Mouse (Mus musculus) hindbrain, embryonic 12.5 days (tissue): ENCODE measurements at regions not wholly inside any gene's neighbourhood (a gene's known extent, or its start where the extent isn't known, plus 50 kb on each side); places are given as distances from the start of the nearest gene placed in this dataset.

Experiments used
- ATAC-seq: fragments of 200-750 bp; cut with Nextera tagmentation; 2 replicates; pipeline ENCODE4 v1.8.0; 2017; ENCODE audit warnings: moderate TSS enrichment; ENCODE audit not compliant: low FRiP score
- H3K27ac ChIP-seq: fragments of 300-500 bp; sonication (generic); 2 replicates; pipeline ENCODE4 v1.5.1; 2016; ENCODE audit warnings: mild to moderate bottlenecking
- H3K27me3 ChIP-seq: fragments of 300-500 bp; sonication (generic); 2 replicates; pipeline ENCODE4 v1.6.1; 2016; ENCODE audit warnings: mild to moderate bottlenecking
- H3K36me3 ChIP-seq: fragments of 300-500 bp; sonication (generic); 2 replicates; pipeline ENCODE4 v1.6.1; 2016; ENCODE audit warnings: mild to moderate bottlenecking
- H3K4me1 ChIP-seq: fragments of 300-500 bp; sonication (generic); 2 replicates; pipeline ENCODE4 v1.6.1; 2016
- H3K4me2 ChIP-seq: fragments of 300-500 bp; sonication (generic); replicated peaks from 2 replicates; pipeline ENCODE4 v1.6.1; 2016; ENCODE audit warnings: mild to moderate bottlenecking
- H3K4me3 ChIP-seq: fragments of 300-500 bp; sonication (generic); 2 replicates; pipeline ENCODE4 v1.5.1; 2016; ENCODE audit warnings: mild to moderate bottlenecking
- H3K9ac ChIP-seq: fragments of 300-500 bp; sonication (generic); 2 replicates; pipeline ENCODE4 v1.6.1; 2016; ENCODE audit warnings: mild to moderate bottlenecking, moderate library complexity
- H3K9me3 ChIP-seq: fragments of 300-500 bp; sonication (generic); replicated peaks from 2 replicates; pipeline ENCODE4 v1.6.1; 2016; ENCODE audit warnings: mild to moderate bottlenecking
- WGBS: fragments of 180-500 bp; shearing (Covaris S2); methylation state at CpG from one replicate; pipeline ENCODE4 v1.1.7; 2016; 5-methylcytosine and 5-hydroxymethylcytosine counted together

DNA sequence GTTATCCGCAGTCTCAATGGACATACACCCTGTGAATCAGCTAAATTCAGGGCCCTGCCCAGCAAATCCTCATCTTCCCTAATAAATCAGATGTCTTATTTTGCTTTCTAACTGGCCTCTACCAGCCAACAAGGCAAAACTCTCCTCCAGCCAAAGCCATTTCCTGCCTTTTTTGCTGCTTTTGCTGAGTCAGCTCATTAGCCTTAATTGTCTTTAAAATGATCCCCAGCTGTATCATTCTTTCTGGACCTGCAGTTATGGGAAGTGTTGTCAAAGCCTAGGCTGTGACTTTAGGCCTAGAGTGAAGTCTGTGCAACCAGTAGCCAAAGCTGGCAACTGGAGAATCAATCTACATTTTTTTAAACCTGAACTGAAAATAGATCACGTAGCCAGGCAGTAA is 81.4 kb downstream of the Mtpn start:
- no peak overlapping the region for H3K9ac ChIP-seq
- H3K4me1 ChIP-seq, result no peaks in the 10 kb centered on the region
- no peak overlapping the region for H3K27ac ChIP-seq
- no peaks in the 10 kb centered on the region for H3K27me3 ChIP-seq
- 0 out of 2 replicates have a peak, but pooled peaks cover 3% of the 10 kb centered on the region for H3K9me3 ChIP-seq
- no peaks in the 10 kb centered on the region for H3K36me3 ChIP-seq
- no peak overlapping the region for H3K4me2 ChIP-seq
- no peak for ATAC-seq
- WGBS, result 96% methylated on average over 2 of the region's 2 CpGs
- H3K4me3 ChIP-seq, result no peak overlapping the region

GRCm38 (mm10) chr6:35445007-35445406 is 94.7 kb downstream of the Mtpn start:
- H3K27me3 ChIP-seq, result no peaks in the 10 kb centered on the region
- H3K36me3 ChIP-seq, result no peaks in the 10 kb centered on the region
- H3K4me1 ChIP-seq, result no peaks in the 10 kb centered on the region
- H3K4me3 ChIP-seq, result no peak overlapping the region
- no peak overlapping the region for H3K4me2 ChIP-seq
- no peak overlapping the region for H3K27ac ChIP-seq
- H3K9ac ChIP-seq, result no peak overlapping the region
- ATAC-seq, result no peak
- no peaks in the 10 kb centered on the region for H3K9me3 ChIP-seq
- 88% methylated on average over 1 of the region's 1 CpGs for WGBS

GRCm38 (mm10) chr6:35426301-35426700 is 100.4 kb upstream of the Fam180a start:
- Histone ChIP-seq H3K9me3 (no peaks in the 10 kb centered on the region), H3K27ac (no peak overlapping the region), H3K4me2 (no peak overlapping the region), H3K27me3 (no peaks in the 10 kb centered on the region), H3K36me3 (no peaks in the 10 kb centered on the region), H3K4me1 (no peaks in the 10 kb centered on the region), H3K4me3 (no peak overlapping the region), H3K9ac (no peak overlapping the region)
- 62% methylated on average over 3 of the region's 3 CpGs for WGBS
- no peak for ATAC-seq

DNA sequence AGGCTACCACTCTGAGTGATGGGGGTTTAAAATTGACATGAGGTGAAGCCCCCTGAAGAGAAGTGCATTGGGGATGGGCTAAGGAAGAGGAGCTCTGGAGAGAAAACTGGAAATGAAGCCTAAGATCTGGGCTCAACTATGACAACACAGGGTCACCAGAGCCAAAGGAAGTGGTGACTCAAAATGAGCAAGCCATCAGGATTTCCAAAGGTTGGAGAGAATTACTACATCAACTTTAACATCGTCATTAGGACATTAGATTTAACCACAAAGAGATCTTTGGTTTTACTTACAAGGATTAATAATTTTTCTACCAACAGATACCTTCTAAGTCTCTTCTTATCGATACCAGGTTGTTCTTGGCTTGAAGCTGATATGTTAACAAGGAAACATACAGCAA is 98.6 kb upstream of the Fam180a start:
- WGBS, result 88% methylated on average over 2 of the region's 2 CpGs
- H3K36me3 ChIP-seq, result no peaks in the 10 kb centered on the region
- no peak overlapping the region for H3K4me3 ChIP-seq
- no peaks in the 10 kb centered on the region for H3K27me3 ChIP-seq
- no peak for ATAC-seq
- H3K4me1 ChIP-seq, result no peaks in the 10 kb centered on the region
- 0 out of 2 replicates have a peak, but pooled peaks cover 5% of the 10 kb centered on the region for H3K9me3 ChIP-seq
- no peak overlapping the region for H3K27ac ChIP-seq
- no peak overlapping the region for H3K9ac ChIP-seq
- no peak overlapping the region for H3K4me2 ChIP-seq

GRCm38 (mm10) chr6:35420924-35421323 is 95.0 kb upstream of the Fam180a start:
- Histone ChIP-seq H3K9ac (no peak overlapping the region), H3K9me3 (0 out of 2 replicates have a peak, but pooled peaks cover 5% of the 10 kb centered on the region), H3K27ac (no peak overlapping the region), H3K4me3 (no peak overlapping the region), H3K4me2 (no peak overlapping the region), H3K36me3 (no peaks in the 10 kb centered on the region), H3K27me3 (no peaks in the 10 kb centered on the region), H3K4me1 (no peaks in the 10 kb centered on the region)
- WGBS, result 83% methylated on average over 7 of the region's 7 CpGs
- no peak for ATAC-seq

DNA sequence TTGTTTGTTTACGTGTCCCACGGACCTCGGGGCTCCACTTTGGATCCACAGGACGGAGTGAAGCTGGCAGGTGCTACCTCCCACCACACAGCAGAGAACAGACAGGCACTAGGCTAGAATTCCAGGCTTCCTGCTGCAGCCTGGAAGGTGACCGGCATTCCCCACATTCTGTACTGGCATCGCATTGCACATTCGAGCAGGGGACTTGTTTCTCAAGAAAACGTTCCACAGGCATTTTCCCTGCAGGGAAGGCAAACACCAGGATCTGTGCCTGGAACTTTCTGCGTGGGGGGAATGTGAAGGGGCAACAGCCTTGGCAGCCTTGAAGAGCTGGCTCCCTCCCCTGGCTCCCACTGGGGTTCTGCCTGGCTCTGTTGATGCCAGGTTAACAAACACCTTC is 79.1 kb upstream of the Fam180a start:
- ATAC-seq, result no peak
- H3K4me3 ChIP-seq, result no peak overlapping the region
- WGBS, result 73% methylated on average over 9 of the region's 9 CpGs
- H3K4me1 ChIP-seq, result no peaks in the 10 kb centered on the region
- H3K36me3 ChIP-seq, result no peaks in the 10 kb centered on the region
- no peak overlapping the region for H3K9ac ChIP-seq
- no peak overlapping the region for H3K4me2 ChIP-seq
- no peaks in the 10 kb centered on the region for H3K9me3 ChIP-seq
- H3K27me3 ChIP-seq, result no peaks in the 10 kb centered on the region
- H3K27ac ChIP-seq, result no peak overlapping the region

DNA sequence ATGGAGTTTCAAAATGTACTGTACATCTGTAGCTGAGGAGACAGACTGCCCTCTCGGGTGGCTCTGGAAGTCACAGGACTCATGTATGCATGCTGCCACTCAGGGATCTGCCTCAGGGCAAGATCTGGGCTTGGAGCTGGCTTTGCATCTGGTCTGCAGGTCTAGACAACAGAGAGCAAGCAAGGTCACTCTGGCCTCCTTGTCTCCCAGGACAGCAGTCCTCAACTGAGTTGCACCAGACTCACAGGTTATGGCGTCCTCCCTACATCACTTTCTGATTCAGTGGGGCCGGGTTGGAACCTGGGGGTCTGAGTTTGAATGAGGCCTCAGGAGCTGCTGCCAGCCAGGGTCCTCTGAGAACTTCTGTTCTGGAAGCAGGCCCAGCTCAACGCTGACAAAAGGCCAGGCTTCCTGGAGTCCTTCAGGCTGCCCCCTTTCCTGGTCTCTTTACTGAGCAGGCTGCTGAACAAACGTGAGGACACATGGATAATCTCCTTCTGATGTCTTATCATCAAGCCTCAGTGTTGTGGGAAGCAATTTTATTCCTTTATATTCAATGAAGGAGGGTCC is 77.5 kb upstream of the Fam180a start:
- H3K27me3 ChIP-seq, result no peaks in the 10 kb centered on the region
- no peak overlapping the region for H3K4me3 ChIP-seq
- H3K27ac ChIP-seq, result no peak overlapping the region
- H3K4me1 ChIP-seq, result no peaks in the 10 kb centered on the region
- no peak overlapping the region for H3K9ac ChIP-seq
- H3K9me3 ChIP-seq, result no peaks in the 10 kb centered on the region
- no peak for ATAC-seq
- 78% methylated on average over 5 of the region's 5 CpGs for WGBS
- H3K36me3 ChIP-seq, result no peaks in the 10 kb centered on the region
- H3K4me2 ChIP-seq, result no peak overlapping the region

DNA sequence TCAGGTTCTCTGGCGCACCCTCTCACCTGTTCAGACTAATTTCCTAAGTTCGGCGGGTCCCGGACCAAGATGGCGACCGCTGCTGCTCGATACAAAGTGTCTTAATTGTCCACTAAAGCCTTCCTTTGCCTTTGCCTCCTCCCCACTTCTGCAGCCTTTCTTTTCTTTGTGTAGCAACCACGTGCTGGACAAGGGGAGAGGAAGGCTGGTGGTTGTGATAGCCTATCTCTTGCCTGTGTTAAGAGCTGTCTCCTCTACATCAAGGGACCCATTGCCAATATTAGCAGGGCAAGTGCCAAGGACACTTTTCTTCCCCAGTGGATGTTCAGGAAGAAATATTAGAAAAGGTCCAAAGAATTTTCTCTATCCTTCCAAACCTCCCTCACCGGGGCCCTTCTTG is 69.8 kb upstream of the Fam180a start:
- no peaks in the 10 kb centered on the region for H3K4me1 ChIP-seq
- no peaks in the 10 kb centered on the region for H3K27me3 ChIP-seq
- no peak overlapping the region for H3K9ac ChIP-seq
- no peaks in the 10 kb centered on the region for H3K9me3 ChIP-seq
- H3K27ac ChIP-seq, result no peak overlapping the region
- H3K4me3 ChIP-seq, result no peak overlapping the region
- WGBS, result 91% methylated on average over 9 of the region's 9 CpGs
- H3K4me2 ChIP-seq, result no peak overlapping the region
- no peaks in the 10 kb centered on the region for H3K36me3 ChIP-seq
- no peak for ATAC-seq

DNA sequence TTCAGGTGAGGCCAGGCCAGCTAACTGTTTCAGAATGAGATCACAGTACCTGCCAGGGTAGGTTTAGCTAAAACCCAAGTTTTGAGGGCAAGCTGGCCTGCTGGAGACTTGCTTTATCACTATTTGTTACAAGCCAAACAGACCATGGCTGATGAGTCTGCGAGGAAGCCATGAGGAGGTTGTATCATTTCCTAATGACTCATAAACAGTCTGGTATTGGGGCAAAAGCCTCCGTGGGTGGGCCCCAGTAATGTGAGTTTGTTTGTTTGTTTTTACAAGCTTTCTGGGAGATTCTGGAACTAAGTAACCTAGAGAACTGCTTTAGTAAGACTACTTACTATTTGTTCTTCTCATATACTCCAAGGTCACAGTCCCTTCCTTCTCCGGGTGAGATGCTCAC is 62.9 kb upstream of the Fam180a start:
- Histone ChIP-seq H3K9ac (no peak overlapping the region), H3K4me3 (no peak overlapping the region), H3K4me2 (no peak overlapping the region), H3K4me1 (no peaks in the 10 kb centered on the region), H3K27me3 (no peaks in the 10 kb centered on the region), H3K27ac (no peak overlapping the region), H3K36me3 (no peaks in the 10 kb centered on the region), H3K9me3 (no peaks in the 10 kb centered on the region)
- no peak for ATAC-seq
- WGBS, result 76% methylated on average over 3 of the region's 3 CpGs

GRCm38 (mm10) chr6:35381536-35381935 is 55.6 kb upstream of the Fam180a start:
- no peak overlapping the region for H3K27ac ChIP-seq
- H3K27me3 ChIP-seq, result no peaks in the 10 kb centered on the region
- ATAC-seq, result 0 out of 2 replicates have a peak, but pooled peaks have one; percentile 8
- H3K4me2 ChIP-seq, result no peak overlapping the region
- 84% methylated on average over 3 of the region's 3 CpGs for WGBS
- no peak overlapping the region for H3K4me3 ChIP-seq
- no peaks in the 10 kb centered on the region for H3K9me3 ChIP-seq
- H3K9ac ChIP-seq, result no peak overlapping the region
- H3K36me3 ChIP-seq, result no peaks in the 10 kb centered on the region
- H3K4me1 ChIP-seq, result 0 out of 2 replicates have a peak, but pooled peaks cover 3% of the 10 kb centered on the region

- H3K9ac ChIP-seq, result peak overlapping the region; percentile 29; the same call in 1 of the 2 replicates
- peak; percentile 72 for ATAC-seq
- WGBS, result 23% methylated on average over 11 of the region's 11 CpGs
Observed at GRCm38 (mm10) chr6:35380721-35381466, 55.0 kb upstream of the Fam180a start.

GRCm38 (mm10) chr6:35379890-35380289 is 53.9 kb upstream of the Fam180a start:
- H3K4me3 ChIP-seq, result 0 out of 2 replicates have a peak overlapping the region, but pooled peaks have one; percentile 4
- no peak overlapping the region for H3K27ac ChIP-seq
- no peaks in the 10 kb centered on the region for H3K9me3 ChIP-seq
- no peaks in the 10 kb centered on the region for H3K27me3 ChIP-seq
- H3K36me3 ChIP-seq, result no peaks in the 10 kb centered on the region
- H3K4me1 ChIP-seq, result 0 out of 2 replicates have a peak, but pooled peaks cover 3% of the 10 kb centered on the region
- no peak for ATAC-seq
- 11% methylated on average over 8 of the region's 8 CpGs for WGBS
- H3K4me2 ChIP-seq, result peak overlapping the region; percentile 29
- no peak overlapping the region for H3K9ac ChIP-seq

More at GRCm38 (mm10) chr6:35380721-35381466, 55.0 kb upstream of the Fam180a start:
- Histone ChIP-seq H3K9me3 (no peaks in the 10 kb centered on the region), H3K4me3 (no peak overlapping the region), H3K4me2 (peak overlapping the region; percentile 43), H3K27me3 (no peaks in the 10 kb centered on the region), H3K4me1 (0 out of 2 replicates have a peak, but pooled peaks cover 3% of the 10 kb centered on the region), H3K27ac (no peak overlapping the region), H3K36me3 (no peaks in the 10 kb centered on the region)

DNA sequence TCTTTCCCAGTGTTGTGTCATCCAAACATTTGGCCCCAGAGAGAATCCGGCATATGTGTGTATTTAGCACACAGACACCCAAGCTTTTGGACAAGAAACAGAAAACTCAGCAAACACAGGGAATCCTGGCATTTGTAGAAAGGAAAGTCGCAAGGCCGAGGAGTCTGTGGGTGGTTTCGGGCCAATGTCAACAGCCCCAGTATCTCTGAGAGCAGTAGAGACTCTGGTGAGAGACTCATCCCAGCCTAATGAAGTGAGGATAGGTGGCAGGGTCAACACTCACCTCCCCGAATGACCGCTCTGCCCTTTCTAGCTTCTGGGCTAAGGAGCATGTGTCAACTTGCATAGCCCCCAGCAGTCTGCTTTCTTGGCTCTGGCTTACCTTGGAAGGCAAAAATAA is 52.9 kb upstream of the Fam180a start:
- WGBS, result 92% methylated on average over 6 of the region's 6 CpGs
- ATAC-seq, result no peak
- no peaks in the 10 kb centered on the region for H3K27me3 ChIP-seq

More for the DNA sequence above, 52.9 kb upstream of the Fam180a start:
- Histone ChIP-seq H3K9me3 (no peaks in the 10 kb centered on the region), H3K4me3 (no peak overlapping the region), H3K27ac (no peak overlapping the region), H3K4me2 (no peak overlapping the region), H3K36me3 (no peaks in the 10 kb centered on the region), H3K4me1 (0 out of 2 replicates have a peak, but pooled peaks cover 3% of the 10 kb centered on the region), H3K9ac (no peak overlapping the region)
